Mouse (Mus musculus): ENCODE results near the gene Gm5938. TPM values are rescaled to one million over a fixed set of nuclear protein-coding genes. Genes with fewer than 3 reads are reported as not detected.

The Gm5938 gene
- polyA plus RNA-seq (2015; fragmentation: Nextera tagmentation; extraction: Ambion mirVana) = not detected in 2 replicates

DNA sequence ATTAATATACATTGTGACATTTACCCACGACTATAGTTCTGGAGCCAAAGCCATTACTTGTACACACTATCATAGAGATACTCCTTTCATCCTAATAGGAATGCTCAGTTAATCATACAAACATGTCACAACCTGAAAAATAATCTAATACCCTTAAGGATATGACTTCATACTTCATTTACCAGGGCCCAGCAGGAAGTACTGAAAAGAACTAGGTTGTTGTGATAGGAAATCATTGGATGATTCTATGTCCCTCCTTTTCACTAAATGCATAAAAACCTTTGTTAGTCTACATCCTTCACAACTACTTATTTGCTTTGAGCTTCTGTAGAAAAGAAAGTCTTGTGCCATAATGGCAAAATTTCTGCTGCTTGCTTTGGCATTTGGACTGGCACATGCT lies at the start of gene Gm5938:
Gene Gm5938, plus strand, starts transcription at position 301 of the 400 bp plus-strand sequence.

GRCm38 (mm10) chrX:78091274-78091673 lies 34.0 kb upstream of the Gm5938 start, which contains the start of gene Obp1a:
Gene Obp1a (minus strand): TSS chrX:78091374.

Other genes with a start within 250 kb of the Gm5938 start
- not detected in 2 replicates for gene 5430402E10Rik, start 200.4 kb upstream of the Gm5938 start, polyA plus RNA-seq (2015; fragmentation: Nextera tagmentation; extraction: Ambion mirVana)
- not detected in 2 replicates for gene Obp1a, start 34.1 kb upstream of the Gm5938 start, polyA plus RNA-seq (2015; fragmentation: Nextera tagmentation; extraction: Ambion mirVana)
- gene Obp1b, start 61.3 kb downstream of the Gm5938 start, polyA plus RNA-seq (2015; fragmentation: Nextera tagmentation; extraction: Ambion mirVana) = not detected in 2 replicates
- not detected in 2 replicates for gene Gm14743, start 120.5 kb downstream of the Gm5938 start, polyA plus RNA-seq (2015; fragmentation: Nextera tagmentation; extraction: Ambion mirVana)
- not detected in 2 replicates for gene 4930480E11Rik, start 244.2 kb downstream of the Gm5938 start, polyA plus RNA-seq (2015; fragmentation: Nextera tagmentation; extraction: Ambion mirVana)